Mouse (Mus musculus): Measurements from ENCODE around the gene Pitpnm1.
A peak's percentile ranks its signal among the peaks of the same experiment; 100 is the strongest.
"Not testable (repeated sequence)": the region's sequence is repeated elsewhere in the genome, so short reads cannot be mapped to it uniquely, and the experiment has no call there.

Pitpnm1 gene

DNA sequence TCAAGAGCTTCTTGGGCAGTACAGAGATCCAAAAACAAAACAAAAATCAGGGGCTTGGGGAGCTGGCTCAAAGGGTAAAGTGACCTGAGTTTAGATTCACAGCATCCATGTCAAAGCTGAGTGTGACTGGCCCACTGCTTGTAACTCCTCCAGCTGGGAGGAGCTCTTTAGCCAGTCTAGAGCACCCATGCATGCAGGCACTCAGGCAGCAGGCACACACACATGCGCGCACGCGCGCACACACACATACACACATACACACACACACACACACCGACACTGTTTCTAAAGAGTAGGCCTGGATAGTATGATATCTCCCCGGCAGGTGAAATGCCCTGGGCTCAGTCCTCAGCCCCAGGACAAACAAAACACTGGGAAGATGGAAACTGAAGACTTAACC lies 17.2 kb downstream of the Pitpnm1 start:
- DNase-seq (ENCODE audit: low read depth, low spot score) = no peak

DNA sequence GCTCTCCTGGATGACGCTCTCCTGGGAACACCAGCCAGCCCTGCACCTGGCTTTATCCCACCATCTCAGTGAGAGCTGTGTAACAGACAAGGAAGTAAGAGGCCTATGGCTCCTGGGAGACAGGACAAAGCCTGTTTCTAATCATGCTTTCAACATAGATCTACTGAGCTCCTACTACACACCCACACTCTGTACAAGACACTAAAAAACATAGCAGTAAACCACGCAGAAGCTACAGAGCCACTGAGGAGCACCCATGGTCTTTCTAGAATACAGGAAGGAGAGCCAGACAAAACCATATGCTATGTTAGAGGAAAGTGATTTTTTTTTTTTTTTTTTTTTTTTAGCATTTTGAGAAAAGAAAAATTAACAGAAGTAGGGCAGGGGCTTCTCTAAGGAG lies 18.6 kb downstream of the Pitpnm1 start:
- DNase-seq (ENCODE audit: low read depth, low spot score) = no peak

DNA sequence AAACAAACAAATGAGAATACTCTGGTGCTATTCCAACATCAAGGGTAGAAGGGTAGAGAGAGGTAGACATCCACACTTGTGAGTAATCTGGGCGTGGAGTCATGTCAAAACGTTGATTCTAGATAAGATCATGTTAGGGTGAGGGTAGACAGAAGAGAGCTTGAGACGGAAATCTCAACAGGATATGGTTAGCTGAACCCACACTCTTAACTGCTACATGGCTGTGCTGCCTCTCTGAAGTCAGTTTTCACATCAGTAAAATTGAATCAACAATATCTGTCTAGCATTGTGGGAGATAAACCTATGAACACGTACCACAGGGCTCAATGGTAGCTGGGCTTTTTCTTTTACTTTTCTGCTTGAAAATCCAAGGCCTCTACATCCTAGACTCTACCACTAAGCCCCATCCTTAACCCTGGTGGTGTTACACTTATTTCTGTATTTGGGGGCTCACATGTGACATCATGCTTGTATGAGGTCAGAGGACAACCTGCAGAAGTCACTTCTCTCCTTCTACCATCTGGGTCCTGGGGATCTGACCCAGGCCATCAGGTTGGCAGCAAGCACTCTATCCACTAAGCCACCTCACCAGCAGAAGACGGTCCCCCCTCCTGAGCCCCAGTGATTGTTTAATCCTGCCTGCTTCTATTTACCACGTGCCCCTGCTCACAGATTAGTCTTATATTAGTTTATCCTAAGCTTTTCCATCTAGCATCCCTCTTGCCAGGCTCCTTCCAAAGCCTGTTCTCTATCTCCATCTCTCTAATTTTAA lies 20.1 kb downstream of the Pitpnm1 start:
- no peak for DNase-seq (ENCODE audit: low read depth, low spot score)

DNA sequence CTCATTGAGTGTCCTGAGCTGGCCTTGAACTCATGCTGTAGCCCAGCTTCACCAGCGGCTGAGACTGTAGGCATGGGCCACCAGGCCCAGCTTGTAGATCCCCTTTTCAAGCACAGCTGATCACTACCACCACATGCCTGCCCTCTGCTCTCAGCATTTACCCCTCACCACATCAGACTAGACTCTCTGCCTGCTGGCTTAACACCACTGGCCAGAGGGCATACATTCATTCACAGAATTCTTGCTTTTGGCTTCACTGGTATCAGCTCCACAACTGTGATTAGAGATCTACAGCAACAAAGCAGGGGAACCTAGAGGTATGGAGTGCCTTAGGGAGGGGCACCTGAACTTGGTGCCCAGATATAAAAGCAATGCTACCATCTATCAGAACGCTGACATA lies 20.7 kb downstream of the Pitpnm1 start:
- DNase-seq (ENCODE audit: low read depth, low spot score) = no peak

DNA sequence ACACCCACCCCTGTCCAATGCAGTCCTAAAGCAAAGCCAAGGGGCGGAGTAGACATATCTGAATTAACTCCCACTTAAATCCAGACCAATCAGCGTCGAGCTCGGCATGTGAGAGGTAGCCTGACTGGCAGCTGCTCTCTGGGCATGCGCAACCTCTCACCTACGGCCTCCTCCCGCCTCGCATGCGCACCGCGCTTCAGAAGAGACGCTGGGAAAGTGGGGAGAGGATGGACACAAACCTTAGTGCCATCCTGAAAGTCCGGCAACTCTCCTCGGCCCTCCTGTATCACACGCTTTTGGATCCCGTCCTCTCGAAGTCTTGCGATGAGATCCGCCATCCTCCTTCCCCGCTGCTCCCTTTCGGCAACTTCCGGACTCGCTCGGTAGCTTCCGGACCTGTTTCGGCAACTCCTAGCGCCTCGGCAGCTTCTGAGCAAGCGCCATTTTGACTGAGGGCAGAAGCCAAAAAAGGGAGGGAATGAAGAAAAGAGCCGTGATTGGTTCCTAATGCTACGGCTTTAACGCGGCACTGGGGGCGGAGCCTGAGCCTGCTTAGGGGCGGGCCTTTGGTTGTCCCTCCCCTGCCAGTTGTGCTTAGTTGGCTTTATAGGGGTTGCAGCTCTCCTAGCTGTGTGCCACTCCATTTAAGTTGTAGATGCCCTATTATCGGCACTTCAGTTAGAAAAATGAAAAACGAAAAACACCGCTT lies 21.5 kb downstream of the Pitpnm1 start:
- peak; percentile 96 for DNase-seq (ENCODE audit: low read depth, low spot score)

DNA sequence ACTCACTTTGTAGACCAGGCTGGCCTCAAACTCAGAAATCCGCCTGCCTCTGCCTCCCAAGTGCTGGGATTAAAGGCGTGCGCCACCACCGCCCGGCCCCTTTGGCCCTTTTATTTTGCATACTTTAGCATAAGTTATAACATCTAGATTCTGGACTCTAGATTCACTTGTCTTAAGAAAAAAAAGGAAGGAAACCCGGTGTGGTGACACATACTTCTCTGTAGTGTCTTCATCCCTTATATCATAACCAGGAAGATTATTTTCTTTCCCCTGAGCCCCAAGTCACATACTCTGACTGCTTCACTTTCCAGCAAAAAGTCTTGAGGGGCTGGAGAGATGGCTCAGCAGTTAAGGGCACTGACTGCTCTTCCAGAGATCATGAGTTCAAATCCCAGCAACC lies 22.1 kb downstream of the Pitpnm1 start:
- DNase-seq (ENCODE audit: low read depth, low spot score) = not testable (repeated sequence)

DNA sequence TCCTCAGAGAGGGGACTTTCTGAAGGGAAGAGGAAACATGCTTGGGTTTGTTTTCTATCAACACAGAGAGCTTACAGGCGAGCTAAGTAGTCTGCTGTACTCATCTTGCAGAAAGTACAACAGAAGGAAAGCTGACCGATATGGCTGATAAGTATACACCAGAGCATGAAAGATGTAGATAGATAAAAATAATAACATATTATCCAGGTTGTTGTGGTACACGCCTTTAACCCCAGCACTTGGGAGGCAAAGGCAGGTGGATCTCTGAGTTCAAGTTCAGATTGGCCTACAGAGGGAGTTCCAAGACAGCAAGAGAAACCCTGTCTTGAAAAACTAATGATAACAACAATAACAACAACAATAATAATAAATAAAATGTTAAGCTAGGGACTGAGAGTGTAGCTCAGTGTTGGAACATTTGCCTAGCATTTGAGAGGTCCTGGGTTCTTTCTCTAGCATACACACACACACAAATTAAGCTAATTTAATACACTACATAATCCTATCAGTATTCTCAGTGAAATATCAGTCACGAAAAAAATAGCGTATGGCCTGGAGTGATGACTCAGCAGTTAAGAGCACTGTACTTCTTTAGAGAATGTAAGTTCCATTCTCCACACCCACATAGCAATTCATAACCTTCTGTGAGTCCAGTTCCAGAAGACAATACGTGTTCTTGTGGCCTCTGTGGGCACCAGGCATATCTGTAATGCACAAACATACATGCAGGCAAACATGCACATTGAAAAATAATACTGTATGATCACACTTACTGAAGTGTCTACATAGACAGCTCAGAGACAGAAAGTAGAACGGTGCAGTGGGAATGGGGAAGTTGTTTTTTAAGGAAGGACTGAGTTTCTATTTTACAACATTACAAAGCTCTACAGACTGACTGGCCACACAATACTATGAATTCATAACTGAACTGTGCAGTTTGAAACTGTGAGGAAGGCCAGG lies 22.9 kb downstream of the Pitpnm1 start:
- no peak for DNase-seq (ENCODE audit: low read depth, low spot score)

DNA sequence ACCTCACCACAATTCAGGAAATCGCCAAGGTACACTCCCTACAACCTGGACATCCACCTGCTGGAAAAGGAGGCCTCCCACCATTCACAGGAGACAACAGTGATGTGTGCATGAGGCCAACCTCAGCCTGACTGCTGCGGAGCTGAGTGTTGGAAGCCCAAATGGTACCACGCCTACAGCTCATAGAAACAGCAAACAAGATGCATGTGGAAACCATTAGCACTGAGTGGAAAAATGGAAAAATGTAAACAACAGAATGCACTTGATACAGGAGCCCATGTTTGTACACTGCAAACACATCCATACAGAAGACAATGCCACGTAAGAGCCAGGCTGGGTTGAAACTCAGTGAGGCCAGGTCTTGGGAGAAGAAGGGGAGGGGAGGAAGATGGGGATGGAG lies 24.6 kb downstream of the Pitpnm1 start:
- no peak for DNase-seq (ENCODE audit: low read depth, low spot score)

DNA sequence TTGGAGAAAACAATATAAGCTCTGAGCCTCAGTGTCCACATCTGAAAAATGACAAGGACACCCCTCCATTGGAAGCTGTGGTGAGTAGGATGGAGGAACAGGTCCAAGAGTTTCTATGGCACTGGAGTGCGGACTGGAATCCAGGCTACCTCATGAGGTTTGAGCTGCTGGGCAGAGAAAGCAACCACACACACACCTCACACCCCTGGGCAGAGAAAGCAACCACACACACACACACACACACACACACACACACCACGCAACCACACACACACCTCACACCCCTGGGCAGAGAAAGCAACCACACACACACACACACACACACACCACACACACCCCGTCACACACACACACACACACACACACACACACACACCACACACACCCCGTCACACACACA lies 25.5 kb downstream of the Pitpnm1 start:
- DNase-seq (ENCODE audit: low read depth, low spot score) = not testable (repeated sequence)

DNA sequence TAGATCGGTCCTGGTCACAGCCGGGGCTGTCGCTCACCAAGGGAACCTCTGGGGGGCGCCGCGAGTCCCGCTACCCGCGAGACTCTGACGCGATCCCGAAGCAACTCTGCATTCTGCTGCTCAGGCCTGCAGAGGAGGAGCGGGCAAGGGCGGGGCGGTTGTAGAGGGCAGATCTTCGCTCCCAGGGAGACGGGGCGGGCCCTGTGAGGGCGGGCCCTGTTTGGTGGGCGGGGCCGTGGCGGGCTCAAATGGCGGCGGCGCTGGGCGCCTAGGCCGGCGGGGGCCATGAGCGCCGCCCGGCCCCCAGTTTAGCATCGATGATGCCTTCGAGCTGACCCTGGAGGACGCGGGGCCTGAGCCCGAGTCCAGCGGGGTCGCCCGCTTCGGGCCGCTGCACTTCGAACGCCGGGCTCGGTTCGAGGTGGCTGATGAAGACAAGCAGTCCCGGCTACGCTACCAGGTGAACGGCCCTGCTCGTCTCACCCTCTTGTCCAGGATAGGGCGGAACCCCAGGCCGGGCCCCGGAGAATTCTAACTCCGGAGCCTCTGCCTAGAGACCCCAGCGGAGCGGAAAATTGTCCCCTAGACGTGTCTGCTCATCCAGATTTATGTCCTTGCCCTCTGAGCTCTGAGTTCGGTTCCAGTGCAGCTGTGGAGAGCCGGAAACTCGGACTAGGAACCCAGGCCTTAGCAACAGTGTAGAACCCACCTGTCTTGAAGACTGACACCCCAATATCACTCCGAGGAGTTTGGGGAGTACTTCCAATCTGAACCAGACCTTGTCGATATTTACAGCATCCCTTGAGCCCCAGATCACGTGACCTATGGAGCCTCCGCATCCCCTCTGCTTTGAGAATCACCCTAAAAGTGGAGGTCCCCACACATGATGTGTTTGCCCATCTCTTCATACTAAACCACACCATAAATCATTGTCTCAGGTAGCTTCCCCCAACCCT lies 26.2 kb downstream of the Pitpnm1 start, which contains the start of gene Aip:
Gene Aip (minus strand): TSS at position 118 of the 956 bp plus-strand sequence.
- peak; percentile 94 for DNase-seq (ENCODE audit: low read depth, low spot score)

DNA sequence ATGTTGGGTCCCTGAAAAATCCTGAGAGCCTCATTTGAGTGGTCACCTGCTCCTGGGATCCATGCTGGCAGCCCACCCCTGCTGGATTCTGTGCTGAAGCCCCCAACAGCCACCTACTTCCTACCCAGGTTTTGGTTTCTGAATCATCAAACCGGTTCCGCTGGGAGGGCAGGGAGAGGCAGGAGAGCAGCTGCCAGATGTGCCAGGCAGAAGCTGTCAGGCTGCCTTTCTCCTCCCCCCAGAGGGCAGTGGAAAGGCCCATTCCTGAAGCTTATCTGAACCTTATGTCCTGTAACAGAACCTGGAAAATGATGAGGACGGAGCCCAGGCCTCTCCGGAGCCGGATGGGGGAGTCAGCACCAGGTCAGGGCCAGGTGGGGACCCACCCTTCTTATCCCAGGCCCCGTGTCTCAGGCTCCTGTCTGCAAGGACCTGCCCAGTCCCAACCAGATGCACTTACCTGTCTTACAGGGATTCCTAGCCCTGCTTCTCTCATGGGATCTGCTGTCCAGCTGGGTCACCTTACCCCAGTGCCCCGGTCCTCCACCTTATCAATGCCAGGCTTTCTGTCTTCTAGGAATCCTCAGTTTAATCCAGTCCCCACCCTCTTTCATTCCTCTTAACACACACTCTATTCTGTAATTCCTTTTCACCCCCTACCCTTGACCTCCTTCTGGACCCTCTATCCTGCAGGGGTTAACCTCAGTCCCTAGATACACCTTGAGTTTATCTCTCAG lies 27.1 kb downstream of the Pitpnm1 start:
- no peak for DNase-seq (ENCODE audit: low read depth, low spot score)

DNA sequence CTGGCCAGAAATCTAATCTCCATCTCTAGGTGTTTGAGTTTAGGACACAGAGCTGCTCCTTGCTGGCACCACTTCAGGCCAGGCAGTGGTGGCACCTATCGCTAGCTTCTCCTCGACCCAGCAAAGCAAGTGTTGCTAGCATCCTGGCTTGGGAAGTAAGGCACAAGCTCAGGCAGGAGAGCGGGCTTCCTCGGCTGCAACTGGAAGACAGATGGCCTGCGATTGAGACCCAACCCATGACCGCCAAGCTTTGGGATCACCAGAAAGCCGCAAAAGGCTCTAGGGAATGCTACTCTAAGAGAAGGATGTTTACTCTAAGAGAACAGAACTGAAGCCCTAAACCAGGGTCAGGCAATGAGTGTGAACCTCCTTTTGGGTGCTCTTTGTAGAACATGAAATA lies 29.7 kb downstream of the Pitpnm1 start:
- no peak for DNase-seq (ENCODE audit: low read depth, low spot score)

DNA sequence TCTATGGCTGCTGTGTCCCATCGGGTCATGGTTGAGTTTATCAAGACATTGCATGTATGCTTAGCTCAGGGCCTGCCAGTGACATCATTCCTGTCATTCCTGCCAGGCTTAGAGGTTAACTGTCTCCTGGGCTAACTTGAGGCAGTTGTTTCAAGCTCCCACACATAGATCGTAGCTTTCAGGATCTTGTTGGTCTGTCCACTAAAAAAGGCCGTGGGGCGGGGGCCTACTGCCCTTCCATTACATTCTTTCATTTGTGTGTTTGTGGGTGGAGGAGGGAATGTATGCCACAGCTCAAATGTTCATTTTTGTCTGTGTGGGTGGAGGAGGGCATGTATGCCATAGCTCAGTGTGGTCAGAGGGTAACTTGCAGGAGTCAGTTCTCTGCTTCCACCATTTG lies 30.3 kb downstream of the Pitpnm1 start:
- no peak for DNase-seq (ENCODE audit: low read depth, low spot score)

DNA sequence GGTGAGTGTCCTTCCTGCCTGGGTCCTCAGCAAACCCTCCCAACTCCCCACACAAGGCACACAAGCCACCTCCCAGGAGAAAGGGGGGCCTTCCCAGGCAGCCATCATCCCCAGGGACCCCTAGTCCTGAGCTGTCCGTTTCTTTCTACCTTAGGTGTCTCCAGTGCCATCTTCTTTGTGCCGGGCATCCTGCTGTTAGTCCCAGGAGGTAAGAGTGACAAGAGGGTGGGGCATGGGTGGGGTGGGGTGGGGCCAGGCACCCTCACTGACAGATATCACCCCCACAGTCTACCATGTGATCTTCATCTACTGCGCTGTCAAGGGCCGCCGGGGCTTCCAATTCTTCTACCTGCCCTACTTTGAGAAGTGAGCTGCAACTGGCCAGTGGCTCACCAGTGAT lies 31.3 kb downstream of the Pitpnm1 start:
- no peak for DNase-seq (ENCODE audit: low read depth, low spot score)

DNA sequence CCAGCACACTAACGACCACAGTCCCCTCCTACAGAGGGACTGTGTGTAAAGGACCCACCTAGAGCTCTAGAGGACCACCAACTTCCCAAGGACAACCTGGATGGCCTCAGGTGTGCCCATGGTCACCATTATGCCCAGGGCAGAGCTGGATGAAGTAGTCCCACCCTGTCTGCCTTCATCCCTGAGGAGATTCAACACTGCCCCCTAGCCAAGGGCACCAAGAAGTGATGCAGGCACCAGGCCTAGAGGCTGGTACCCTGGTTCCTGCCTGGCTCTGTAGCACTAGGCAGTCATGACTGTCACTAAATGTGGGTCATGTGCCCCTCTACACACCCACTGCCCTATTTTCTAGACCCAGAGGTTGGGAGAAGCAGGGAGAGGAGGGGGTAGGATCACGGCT lies 32.0 kb downstream of the Pitpnm1 start:
- DNase-seq (ENCODE audit: low read depth, low spot score) = no peak

DNA sequence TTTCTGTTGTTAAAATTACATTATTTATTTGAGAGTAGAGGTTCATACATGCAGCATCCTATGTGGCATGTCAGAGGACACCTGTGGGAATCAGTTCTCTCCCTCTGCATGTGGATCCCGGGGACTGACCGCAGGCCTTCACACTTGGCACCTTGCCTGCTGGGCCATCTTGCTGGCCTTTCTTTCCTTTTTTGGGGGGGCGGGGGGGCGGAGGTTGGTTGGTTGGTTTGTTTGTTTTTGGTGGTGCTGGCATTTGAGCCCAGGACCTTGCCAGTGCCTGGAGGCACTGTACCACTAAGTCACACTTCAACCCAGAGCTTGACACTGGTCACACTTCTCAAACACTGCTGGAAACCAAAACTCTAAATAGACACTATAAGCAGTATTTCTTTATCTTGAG lies 34.6 kb downstream of the Pitpnm1 start:
- no peak for DNase-seq (ENCODE audit: low read depth, low spot score)

DNA sequence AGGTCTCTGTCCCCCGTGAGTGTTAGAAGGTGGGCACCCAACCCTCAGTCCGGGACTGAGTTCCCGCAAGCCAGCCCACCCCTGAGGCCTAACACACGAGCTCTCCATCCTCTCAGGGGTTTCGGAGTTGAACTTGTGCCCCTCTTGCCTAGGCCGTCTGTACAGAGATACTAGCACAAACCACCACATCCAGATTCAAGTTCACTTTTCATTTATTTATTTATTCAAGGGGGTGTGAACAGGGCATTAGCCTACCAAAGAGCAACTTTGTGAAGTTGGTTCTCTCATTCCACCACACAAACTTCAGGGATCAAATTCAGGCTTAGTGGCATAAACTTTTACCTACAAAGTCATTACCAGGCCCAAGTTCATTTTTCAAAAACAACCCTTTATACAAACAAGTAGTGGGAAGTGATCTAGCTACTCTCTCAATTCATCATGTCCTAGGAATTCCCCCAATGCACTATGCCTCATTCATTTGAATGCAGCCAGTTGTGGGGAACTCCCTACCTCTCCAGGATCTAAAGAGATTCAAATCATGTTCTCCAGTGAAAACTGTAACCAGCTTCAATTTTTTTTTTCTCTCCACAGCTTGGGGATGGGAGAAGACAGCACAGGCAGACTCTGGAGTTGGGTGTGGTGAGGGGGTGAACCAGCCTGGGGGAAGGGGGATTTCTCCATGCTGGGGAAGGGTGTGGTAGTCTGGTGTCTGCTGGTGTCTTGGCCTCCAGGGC lies 35.6 kb downstream of the Pitpnm1 start:
- not testable (repeated sequence) for DNase-seq (ENCODE audit: low read depth, low spot score)

DNA sequence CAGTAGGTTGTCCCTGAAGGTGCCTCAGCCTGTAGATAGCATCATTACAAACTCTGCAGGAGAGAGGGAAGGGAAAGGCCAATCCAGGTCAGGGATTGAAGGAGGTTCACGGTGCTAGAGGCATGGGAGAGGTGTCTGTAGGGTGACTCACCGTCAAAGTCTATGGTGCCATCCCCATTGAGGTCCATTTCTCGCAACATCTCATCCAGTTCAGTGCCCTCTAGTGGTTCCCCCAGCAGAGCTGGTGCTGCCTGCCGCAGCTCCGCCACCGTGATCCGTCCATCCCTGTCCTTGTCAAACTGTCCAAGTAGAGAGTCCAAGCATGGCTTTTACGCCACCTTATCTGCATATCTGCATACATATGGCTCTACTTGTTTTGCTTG lies 36.2 kb downstream of the Pitpnm1 start:
- not testable (repeated sequence) for DNase-seq (ENCODE audit: low read depth, low spot score)

DNA sequence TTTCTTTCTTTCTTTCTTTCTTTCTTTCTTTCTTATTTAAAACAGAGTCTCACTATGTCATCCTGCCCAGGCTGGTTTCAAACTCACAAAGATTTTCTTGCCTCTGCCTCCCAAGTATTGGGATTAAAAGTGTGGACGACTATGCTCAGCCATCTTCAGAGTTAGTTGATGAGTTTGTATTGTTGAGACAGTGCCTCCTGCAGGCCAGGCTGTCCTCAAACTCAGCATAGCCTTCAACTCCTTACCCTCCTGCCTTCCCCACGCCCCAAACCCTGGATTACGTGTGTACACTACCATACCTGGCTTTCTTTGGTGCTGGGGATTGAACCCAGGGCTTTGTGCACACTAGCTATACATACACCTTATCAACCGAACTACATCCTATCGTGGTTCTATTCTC lies 36.7 kb downstream of the Pitpnm1 start:
- DNase-seq (ENCODE audit: low read depth, low spot score) = no peak

DNA sequence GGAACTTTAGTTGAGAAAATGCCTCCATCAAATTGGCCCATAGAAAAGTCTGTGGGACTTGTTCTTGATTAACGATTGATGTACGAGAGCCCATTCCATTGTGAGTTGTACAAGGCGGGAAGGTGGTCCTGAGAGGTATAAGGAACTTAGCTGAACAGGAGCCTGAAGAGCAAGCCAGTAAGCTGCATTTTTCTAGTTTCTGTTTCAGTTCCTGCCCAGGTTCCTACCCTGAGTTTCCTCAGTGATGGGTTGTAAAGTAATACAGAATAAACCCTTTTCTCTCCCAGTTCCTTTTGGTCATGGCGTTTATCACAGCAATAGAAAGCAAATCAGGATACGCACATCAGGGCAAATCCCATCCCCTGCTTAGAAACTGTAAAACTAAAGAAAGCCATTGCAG lies 38.1 kb downstream of the Pitpnm1 start:
- DNase-seq (ENCODE audit: low read depth, low spot score) = no peak
